Mouse (Mus musculus) large intestine, adult 2 months (tissue): ENCODE data around the gene Ablim1. TPM values are rescaled to one million over a fixed set of nuclear protein-coding genes. Genes with fewer than 3 reads are reported as not detected.
"Not testable (repeated sequence)": the region's sequence is repeated elsewhere in the genome, so short reads cannot be mapped to it uniquely, and the experiment has no call there.

Experiments used
- DNase-seq: peaks from one replicate; pipeline ENCODE4 v3.0.0-alpha.2; 2012; ENCODE audit warnings: low read depth, low spot score
- WGBS: fragments of 180-500 bp; shearing (Covaris S2); methylation state at CpG from one replicate; pipeline ENCODE4 v1.1.7; 2018; 5-methylcytosine and 5-hydroxymethylcytosine counted together
- polyA plus RNA-seq: library from polyadenylated mRNA; depleted of rRNA; stranded (reverse); fragments of >200 nt; gene quantifications from 2 replicates; pipeline ENCODE4 v1.2.3, GENCODE M21; 2012

Ablim1 gene
- polyA plus RNA-seq, 1 experiment, result 14.1 TPM

DNA sequence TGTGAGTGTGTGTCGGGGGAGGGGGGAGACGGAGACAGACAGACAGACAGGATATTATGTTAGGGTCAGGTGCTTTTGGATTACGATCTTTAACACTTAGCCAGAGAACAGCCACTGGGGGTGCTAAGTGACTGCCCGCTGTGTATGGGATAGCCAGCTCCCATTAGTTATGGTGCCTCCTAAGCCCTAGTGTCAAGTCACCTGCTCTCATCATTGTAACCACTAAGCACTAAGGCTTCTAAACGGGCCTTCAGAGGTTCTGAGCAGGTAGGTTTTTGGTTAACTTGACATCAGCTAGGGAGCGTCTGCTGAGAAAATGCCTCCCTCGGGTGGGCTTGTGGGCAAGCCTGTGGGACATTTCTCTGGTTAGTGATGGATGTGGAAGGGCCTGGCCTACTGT, 174.6 kb downstream of the Ablim1 start:
- 77% methylated on average over 7 of the region's 7 CpGs for WGBS
- DNase-seq, result no peak

DNA sequence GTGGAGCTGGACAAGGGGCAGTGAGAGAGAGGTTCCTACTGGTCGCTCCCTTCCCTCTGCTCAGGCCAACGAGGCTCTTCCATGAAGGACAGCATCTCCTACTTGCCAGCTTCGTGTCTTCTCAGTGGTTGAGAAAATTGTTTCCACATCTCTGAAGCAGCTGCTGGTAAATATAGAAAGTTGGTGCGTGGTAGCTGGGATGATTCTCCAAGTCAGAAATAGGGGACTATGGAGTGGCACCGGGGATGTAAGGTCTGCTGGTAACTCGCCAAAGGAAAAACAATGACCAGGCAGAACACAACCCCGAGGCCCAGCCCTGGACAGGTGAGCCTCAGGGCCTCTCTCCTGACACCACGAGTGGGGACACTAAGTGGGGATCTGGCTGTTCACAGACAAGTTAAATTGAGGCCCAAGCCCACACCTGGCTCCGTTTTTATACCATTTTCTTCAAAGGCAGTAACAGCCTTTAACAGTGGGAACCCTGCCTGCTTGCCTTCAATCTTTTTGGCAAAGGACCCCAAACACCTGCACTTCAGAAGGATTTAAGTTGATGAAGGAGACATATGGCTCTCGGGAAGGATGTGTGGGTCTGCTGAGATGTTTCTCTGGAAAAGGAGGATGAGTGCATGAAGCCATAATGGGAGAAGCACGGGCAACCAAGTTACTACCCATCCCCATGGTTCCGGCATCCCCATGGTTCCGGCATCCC, 175.7 kb downstream of the Ablim1 start:
- DNase-seq, result no peak
- WGBS, result 81% methylated on average over 13 of the region's 13 CpGs

DNA sequence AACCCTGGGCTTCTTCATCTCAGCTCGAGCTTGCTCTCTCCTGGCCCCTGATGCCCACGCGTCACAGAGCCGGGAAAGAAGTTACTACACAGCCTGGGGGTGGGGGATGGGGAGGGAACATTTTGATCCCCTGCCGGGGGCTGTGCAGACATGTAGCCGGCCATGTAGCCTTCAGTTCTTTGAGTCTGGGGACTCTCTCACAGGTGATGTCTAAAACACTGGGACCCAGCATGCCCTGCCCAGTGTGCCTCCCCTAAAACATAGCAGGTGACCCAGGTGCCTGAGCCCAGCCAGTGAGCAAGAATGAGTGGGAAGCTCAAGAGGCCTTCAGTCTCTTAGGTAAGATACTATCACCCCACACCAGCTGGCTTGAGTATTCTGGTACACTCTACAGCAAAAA, 176.2 kb downstream of the Ablim1 start:
- DNase-seq, result no peak
- 70% methylated on average over 6 of the region's 6 CpGs for WGBS

DNA sequence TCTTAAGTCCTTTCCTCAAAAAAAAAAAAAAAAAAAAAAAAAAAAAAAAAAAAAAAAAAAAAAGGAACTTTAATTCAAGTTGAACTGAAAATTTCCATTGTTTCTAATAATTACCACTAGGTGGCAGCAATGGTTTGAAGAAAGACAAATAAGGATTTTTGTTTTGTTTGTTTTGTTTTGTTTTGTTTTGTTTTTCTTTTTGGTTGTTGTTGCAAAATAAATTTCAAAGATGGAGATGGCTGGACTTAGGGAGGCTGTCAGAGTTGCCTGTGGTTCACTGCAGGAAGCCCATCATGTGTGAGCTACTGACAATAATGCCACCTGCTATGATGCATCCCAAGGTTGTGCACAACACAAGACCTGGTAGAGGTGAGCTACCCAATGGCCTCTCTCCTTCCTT, 176.7 kb downstream of the Ablim1 start:
- no peak for DNase-seq

DNA sequence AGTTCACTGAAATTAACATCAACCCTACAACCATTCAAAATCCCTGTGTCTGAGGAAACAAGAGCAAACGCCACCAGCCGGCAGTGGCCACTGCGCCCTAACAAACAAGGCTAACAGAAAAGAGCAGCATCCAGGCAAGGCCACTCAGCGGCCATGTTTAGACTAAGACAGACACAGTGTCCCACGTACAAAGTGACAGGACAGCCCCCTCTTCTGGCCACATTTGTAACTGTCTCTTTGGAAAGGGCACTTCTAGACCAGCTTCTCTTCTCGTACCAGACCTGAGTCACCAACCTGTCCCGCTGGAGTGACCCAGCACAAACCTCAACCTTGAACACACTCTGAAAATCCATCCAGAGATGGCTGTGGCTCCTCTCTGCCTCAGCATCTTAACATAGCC, 178.5 kb downstream of the Ablim1 start:
- DNase-seq, result no peak
- WGBS, result 46% methylated on average over 7 of the region's 7 CpGs

DNA sequence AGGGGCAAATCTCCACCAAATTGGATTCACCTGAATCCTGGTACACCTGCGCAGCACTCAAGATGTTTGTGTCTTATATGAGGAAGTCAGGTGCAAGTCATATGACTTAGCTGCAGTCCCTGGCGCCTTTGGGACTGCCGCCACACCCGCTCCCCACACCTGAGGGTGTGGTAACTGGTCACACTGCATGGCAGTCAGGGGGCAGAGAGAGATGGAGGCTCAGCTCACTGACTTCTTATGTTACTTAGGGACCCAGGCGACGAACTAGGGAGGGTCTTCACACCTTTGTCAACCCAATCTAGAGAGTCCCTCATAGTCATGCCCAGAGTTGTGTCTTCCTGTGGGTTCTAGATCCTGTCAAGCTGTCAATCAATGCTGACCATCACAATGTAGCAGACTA, 179.1 kb downstream of the Ablim1 start:
- not testable (repeated sequence) for DNase-seq
- WGBS, result 42% methylated on average over 6 of the region's 6 CpGs

DNA sequence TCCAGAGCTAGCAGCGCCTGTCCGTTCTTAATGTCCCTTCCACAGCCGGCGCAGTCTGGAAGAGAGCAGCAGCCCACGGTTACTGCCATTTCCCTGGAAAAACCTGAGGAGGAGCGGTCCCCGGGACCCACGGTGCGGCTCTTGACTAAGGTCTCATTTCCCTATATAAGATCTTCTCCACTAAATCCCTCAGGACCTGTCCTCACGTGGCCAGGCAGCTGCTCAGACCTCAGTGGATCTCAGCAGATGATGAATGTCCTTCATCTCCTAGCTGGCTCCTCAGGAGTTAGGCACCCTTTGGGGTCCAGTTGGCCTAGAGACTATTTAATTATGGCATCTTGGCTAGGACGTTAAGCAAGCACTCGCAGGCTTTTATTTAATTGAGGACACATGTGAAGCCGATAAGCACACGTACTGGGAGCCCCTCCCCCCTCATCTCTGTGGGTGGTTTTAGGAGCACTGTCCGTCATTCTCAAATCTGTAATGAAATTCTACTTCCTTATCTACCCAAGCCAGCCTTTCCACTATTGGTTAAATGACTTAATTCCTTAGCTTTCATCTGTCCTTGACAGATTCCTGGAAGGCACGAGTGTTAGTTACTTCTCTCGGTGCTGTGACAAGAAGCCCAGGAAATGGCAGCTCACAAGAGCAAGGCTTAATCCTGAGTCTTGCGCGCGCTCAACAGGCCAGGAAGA, 179.9 kb downstream of the Ablim1 start:
- DNase-seq, result no peak
- WGBS, result 55% methylated on average over 20 of the region's 20 CpGs

DNA sequence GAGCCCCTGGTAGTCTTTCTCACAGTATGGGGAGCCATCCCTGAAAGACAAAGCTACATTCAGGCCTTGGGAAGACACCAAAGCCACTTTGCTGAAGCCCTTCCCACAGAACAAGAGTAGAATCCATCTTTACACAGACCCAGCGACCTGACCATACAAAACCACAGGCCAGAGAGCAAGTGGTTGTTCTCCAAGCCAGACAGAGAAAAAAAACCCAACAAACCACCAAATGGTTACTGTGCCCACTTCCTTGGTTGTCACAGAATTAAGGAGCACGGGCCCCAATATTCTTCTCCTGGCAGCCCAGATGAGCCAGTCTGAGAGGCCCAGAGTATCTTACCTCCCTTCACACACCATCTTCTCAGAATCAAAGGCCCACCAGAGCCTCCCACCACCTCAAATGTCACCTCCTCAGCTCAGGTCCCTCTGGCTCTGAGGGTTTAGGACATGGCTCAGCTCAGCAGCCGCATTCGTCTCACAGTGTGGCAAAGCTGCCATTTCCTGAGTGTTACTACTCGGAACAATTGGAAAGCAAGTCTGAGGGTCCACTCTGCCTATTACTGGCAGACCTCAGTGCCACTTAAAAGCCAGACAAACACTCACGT, 181.7 kb downstream of the Ablim1 start:
- 92% methylated on average over 6 of the region's 6 CpGs for WGBS
- no peak for DNase-seq

DNA sequence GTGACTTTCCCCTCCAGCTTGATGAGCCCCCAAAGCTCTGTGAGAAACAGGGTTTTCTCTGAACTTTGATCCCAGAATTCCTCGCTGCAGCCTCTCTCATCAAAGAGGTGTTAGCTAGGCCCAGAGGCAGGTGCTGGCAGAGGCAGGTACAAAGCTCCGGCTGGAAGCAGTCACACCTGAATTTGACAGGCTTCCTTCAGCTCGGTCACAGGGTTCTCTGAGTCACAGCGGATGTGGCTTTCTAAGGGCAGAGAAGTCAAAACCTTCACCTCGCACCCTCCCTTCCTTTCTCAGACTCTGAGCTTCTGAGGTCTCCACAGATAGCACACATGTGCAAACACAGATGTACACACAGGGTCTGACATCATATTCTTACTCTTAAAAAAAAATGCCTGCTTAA, 182.4 kb downstream of the Ablim1 start:
- WGBS, result 49% methylated on average over 5 of the region's 5 CpGs
- DNase-seq, result no peak

DNA sequence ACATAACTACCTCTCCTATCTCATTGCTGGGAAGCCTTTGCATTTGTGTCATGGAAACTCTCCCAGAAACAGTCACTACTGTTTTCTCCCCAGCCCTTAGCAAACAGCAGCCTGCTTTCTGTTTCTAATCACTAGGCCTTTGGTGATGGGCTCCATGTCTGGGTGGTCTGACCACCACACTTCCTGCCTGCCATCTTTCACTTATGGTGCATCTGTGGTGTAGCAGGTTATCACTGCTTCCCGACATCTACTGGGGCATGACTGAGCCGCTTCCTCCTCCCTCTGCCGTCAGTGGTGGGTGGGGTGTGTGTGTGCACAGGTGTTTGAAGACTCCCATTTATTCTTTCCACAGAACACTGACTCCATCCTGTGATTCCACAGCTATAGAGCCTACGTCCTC, 183.4 kb downstream of the Ablim1 start:
- DNase-seq, result no peak
- 27% methylated on average over 4 of the region's 4 CpGs for WGBS

DNA sequence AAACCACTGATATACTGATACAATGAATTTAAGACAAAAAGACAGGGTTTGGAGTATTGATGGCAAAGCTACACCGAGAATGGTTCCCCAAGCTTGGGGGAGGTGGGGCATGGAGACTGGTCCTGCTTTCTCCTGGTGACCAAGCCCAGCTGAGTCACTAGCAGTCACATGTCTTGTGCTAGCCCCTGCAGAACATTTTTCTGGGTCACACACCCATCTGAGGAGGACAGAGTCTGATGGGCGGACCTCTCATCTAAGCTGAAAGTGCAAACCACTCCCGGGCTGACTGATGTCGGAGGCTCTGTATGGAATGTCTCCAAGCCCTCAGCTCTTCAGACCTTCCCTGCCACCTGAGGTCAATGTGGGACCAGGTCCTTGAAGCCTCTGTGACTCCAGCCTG, 184.1 kb downstream of the Ablim1 start:
- 35% methylated on average over 4 of the region's 4 CpGs for WGBS
- no peak for DNase-seq

DNA sequence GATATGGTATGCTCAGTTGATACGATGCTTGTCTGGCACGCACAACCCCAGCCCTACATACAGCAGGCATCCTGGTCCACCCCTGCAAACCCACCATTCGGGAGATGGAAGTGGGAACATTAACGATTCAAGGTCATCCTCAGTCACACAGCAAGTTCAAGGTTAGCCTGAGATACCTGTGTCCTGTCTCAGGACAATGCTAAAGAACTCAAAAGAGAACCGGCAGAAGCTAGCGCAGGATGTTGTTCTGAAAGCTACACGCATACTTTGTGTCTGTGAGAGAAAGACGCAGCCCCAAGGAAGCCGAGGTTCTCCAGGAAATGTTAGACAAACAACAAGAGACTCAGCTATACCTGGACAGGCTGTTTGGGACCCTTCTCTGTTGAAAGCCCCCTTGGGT, 185.0 kb downstream of the Ablim1 start:
- 84% methylated on average over 9 of the region's 9 CpGs for WGBS

DNA sequence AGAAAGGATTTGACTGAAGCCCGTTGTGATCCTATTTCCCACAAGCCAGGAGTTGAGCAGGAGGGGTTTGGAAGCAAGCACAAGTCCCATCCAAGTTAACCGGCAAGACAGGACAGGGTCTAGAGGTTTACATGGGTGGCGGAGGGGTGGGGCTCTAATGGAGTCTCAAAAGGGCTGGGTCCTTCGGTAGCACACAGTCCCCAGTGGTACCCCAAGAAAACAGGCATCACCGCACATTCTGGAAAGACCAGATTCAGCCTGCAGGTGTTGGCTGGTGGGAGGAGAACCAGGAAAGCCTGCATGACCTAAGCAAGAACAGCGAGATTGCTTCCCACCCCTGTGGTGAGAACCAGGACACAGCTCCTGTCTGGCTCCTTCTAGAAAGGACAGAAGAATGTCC, 186.7 kb downstream of the Ablim1 start:
- 78% methylated on average over 6 of the region's 6 CpGs for WGBS

More for the DNA sequence above, 185.0 kb downstream of the Ablim1 start:
- DNase-seq, result no peak

DNA sequence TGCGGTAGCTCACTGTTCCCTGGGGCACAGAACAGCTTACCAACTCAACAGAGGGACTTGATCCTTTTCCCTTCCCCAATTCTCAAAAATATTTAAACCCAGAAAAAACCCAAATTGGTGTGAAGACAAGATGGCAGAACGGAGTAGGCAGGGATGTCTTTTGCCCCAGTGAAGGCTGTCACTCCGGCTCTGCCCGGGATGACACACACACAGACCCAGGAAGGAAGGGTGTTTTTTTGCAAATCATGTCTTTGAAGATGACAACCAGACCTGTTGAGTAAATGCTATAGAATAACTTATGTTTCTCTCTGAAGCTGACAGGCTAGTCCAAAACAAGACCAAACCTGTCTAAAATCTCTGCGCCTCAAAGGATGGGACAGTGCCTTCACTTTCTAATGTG, 187.2 kb downstream of the Ablim1 start:
- WGBS, result 94% methylated on average over 5 of the region's 5 CpGs

More for the DNA sequence above, 186.7 kb downstream of the Ablim1 start:
- DNase-seq, result no peak

DNA sequence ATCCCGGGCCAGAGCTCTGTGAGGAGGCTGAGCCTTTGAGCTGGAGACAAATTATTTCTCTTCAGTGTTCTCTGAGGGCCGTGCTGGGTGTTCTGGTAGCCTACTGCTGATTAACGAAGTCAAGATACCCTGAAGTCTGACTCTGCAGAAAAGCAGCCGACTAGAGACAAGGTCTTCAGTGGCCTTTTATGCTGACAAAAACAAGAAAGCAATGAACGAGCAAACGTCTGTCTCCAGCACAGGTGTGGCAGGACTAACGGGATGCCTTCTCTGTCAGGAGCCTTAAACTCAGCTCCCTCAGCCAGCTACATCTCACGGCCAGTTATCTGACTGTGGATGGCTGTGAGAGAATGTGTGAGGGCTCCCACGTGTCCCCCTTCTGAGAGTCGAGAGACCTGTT, 187.8 kb downstream of the Ablim1 start:
- 87% methylated on average over 10 of the region's 10 CpGs for WGBS
- DNase-seq, result no peak

More for the DNA sequence above, 187.2 kb downstream of the Ablim1 start:
- DNase-seq, result no peak

DNA sequence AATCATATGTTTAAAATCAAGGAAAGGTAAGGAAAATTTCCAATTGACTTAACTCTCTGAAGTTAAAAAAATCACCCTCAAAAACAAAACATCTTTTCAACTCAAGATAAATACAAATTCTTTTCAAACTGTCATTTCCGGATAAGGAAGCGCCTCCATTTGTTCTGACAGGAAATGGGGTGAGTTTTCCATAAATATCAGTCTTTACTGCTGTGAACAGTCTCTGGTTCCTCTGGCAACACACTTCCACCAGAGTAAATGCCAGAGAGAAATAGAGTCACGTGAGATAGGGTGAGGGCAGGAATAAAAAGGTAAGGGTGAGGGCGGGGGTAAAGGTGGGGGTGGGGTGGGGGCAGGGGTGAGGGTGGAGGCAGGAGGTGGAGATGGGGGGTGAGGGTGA, 189.8 kb downstream of the Ablim1 start:
- 75% methylated on average over 4 of the region's 4 CpGs for WGBS
- DNase-seq, result no peak

DNA sequence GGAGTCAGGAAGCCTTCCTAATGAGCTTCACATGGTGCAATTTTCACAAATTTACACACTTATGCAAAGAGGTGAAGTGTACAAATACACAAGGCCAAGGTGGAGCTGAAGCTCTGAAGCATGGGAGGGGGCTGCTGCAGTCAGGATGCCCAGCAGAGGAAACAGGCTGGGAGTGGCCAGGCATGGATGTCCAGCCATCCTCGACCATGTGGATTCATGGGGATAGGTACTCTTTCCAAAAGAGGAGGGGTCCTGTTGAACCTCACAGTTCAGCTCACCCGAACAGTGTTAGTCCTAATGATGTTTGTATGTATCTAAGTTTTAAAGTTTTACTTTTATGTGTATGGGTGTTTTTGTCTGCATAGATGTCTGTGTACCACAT, 190.6 kb downstream of the Ablim1 start:
- WGBS, result 80% methylated on average over 2 of the region's 2 CpGs
- no peak for DNase-seq

DNA sequence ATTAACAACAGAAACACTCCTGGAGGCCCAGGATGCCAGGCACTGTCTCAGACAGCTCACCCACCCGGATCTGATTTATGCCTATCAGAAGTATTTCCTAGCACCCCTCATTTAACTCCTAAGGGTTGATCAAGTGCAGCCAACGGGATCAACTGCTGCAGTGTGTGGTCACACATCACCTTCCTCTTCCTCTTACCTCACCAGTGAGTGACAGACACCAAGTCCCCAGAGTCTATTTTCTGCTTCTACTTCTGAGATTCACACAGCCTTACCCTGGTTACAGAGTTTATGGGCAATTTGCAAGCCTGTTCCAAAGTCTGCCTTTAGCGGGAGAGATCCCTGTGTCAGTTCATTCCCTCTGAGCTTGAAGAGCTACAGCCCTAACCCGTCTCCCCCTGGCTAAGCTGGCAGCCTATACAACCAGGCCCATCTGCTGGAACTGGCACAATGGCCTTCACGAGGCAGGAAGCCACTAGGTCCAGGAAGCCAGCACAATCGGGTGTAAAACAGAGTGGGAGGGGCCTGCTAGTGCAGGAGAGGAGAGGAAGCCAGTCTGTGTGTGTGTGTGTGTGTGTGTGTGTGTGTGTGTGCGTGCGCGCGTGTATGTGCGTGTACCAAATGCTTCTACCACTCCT, 191.1 kb downstream of the Ablim1 start:
- DNase-seq, result no peak

DNA sequence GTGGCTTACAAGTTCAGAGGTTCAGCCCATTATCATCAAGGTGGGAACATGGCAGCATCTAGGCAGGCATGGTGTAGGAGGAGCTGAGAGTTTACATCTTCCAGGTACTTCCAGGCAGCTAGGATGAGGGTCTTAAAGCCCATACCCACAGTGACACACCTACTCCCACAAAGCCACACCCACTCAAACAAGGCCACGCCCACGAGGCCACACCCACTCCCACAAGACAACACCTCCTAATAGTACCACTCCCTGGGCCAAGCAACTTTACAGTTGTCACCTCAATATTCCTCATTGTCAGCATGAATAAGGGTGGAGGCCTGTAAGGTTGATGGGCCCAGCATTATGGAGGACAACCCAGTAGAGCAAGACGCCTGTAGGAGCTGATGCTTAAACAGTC, 192.5 kb downstream of the Ablim1 start:
- WGBS, result 63% methylated on average over 3 of the region's 3 CpGs
- no peak for DNase-seq

More for the DNA sequence above, 191.1 kb downstream of the Ablim1 start:
- 40% methylated on average over 11 of the region's 11 CpGs for WGBS

DNA sequence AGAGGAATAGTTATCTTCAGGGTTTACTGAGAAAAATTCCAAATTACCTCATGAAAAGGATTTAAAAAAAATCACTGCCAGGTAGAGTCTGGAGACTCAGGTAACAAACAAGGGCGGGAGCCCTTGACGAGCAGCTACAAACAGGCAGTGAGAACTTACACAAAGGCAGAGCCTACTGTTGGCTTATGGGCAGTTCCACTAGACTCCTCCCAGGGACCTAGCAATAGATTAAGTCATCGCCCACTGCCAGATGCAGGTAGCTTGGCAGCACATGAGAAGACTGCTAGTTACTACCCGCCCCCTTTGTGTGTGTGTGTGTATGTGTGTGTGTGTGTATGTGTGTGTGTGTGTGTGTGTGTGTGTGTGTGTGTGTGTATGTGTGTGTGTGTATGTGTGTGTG, 193.7 kb downstream of the Ablim1 start:
- no peak for DNase-seq
- WGBS, result 37% methylated on average over 4 of the region's 4 CpGs

DNA sequence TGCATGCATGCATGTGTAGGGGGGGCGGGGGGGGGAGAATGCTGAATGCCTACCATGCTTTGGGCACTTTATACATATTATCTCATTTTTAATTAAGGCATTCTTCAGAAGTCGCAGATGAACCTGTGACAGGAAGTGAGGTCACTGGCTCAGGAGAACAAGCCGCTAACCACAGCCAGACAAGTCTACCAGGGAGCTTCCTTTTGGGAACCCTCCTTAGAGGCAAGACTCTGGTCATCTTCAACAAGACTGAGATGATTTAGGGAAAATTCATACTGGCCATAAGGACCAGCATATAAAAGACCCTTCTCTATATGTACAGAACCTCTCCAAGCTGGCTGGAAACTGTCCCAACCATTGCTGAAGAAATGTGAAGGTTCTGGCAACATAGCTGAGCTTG, 195.1 kb downstream of the Ablim1 start:
- DNase-seq, result no peak
- 63% methylated on average over 3 of the region's 3 CpGs for WGBS
